Mouse (Mus musculus) thymus, postnatal 36 days (tissue): Measurements from ENCODE around the gene Hmgn2.
"Not testable (repeated sequence)": the region's sequence is repeated elsewhere in the genome, so short reads cannot be mapped to it uniquely, and the experiment has no call there.

Source experiments
- DNase-seq, 2 experiments: peaks; one replicate each; pipeline ENCODE4 v3.0.0; 2022; ENCODE audit warnings: mixed read lengths in 2 of 2

The Hmgn2 gene

DNA sequence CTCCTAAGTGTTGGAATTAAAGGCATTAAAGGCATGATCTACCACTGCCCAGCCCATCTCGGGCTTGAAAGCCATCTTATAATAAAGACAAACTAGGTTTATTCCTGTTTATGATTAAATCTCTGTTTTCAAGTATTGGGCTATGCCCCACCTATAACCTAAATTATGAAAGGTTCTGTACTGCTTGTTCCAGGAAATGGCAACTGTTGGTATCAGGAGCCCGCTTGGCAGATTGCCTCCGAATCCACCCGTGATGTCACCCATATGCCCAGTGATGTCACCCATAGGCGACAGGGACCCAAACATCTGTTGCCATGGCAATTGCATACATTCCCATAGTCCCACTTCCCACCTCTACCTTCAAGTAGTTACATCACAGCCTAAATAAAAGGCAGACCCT lies 44.7 kb downstream of the Hmgn2 start:
- DNase-seq = no peak

DNA sequence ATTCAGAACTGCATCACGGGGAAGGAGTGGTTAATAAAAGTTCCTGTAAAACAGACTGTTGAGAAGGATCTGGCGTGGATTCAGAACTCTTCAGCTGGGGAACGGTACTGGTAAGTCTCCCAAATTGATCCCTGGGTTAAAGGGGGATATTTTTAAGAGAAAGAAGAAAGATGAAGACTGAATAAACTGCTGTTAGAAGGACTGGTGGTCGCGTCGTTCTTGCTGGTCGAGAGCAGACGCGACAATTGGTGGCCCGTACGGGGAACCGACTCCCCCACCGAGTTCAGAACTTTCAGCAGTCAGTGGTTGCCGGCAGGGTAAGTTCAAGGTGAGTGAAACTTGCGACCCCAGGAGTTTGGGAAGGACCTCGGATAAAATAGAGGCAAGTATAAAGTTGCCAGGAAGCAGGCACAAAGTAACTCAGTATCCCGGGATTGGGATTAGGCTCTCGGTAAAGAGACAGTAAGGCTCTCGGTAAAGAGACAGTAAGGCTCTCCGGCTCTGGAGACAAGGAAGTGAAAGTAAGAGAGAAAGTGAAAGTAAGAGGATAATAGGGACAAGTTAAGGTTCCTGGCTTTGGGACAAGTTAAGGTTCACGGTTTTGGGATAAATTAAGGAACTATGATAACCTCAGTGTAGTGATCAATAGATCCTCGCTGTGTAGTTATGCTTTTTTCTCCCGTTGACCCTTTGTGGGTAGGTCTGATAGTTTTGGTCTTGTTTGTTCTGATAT lies 50.2 kb downstream of the Hmgn2 start:
- not testable (repeated sequence) for DNase-seq
